In the genomic region with DNA sequence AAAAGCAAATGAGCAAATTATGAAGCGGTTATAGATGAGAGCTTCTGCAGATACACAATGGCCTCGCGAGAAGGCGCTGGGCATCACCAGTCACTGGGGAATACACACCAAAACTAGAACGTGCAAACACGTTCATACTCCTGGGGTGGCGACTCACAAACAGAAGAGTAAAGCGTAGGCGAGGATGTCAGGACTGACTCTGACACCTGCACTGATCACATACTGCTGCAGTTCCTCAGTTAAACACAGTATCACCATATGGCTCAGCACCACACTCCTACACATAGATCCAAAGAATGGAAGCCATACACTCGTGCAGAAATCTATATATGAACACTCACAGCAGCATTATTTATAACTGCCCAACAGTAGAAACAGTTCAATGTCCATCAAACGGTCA, we compare ENCODE assay signal across 18 mouse cellular contexts. TPM values are rescaled to one million over a fixed set of nuclear protein-coding genes. Genes with fewer than 3 reads are reported as not detected.
DNase-seq lines count a peak whose midpoint lies in the region; ATAC-seq and TF ChIP-seq lines count a peak whose summit lies in the region.
"Had no signal": no experiment of that assay in that cellular context is flagged by ENCODE, and none has a peak within 500 bp of the region (broad histone marks: within the 10 kb centered on the region; RNA-seq: fewer than 3 reads in every experiment).

No protein-coding gene starts in this region.

- TF ChIP-seq CTCF in layer of hippocampus, adult 2 months (conservative IDR thresholded peaks at IDR 0.05): peak; percentile 16; the same call in 1 of the 2 replicates

- DNase-seq in frontal cortex, postnatal 14 days (ENCODE audit: low spot score in 2 of 2): no peak
- DNase-seq in layer of hippocampus, adult 2 months (ENCODE audit: low spot score in 2 of 2): no peak
- no peak for DNase-seq in layer of hippocampus, adult 8-10 months (ENCODE audit: low spot score in 2 of 2)
- DNase-seq in right cerebral cortex, adult 18-20 months: peak; percentile 56
- no peak for DNase-seq in right cerebral cortex, postnatal 10 days (ENCODE audit: low spot score in 2 of 2)
- peak; percentile 72 for DNase-seq in telencephalon, adult 2 months (ENCODE audit: low read depth, low spot score)
- DNase-seq in cerebellum, adult 18-20 months: no peak
- DNase-seq: adrenal gland, postnatal 25 days; cerebellum, adult 11 months; kidney, adult 2 months; layer of hippocampus, postnatal 36 days; lung, postnatal 4 days; thymus, adult 2 months; thymus, postnatal 4 days had no signal

- peak overlapping the region; percentile 72 for H3K27ac ChIP-seq in layer of hippocampus, adult 2 months
- H3K27ac ChIP-seq: embryonic facial prominence, embryonic 12.5 days; limb, embryonic 15.5 days; lung, embryonic 15.5 days had no signal

- peak; percentile 74 for ATAC-seq in frontal cortex, adult (ENCODE audit: low TSS enrichment)

- H3K4me3 ChIP-seq in layer of hippocampus, adult 2 months: no peak overlapping the region; the same call in 1 of the 2 replicates
- H3K4me3 ChIP-seq: embryonic facial prominence, embryonic 12.5 days; limb, embryonic 15.5 days; lung, embryonic 15.5 days had no signal

RNA-seq across cellular contexts. Expression of a gene that starts 43.2 kb away (rescaled TPM):
- 100 to 1,000 TPM; 245 to 250 TPM for total RNA-seq in layer of hippocampus, adult 2 months (2021)
- 100 to 1,000 TPM; 215 to 254 (median 238) TPM for total RNA-seq in layer of hippocampus, adult 8-10 months (2022)

Comparison
In these comparisons a context has a peak if more than half of its experiments do, and no peak if none do; other contexts are left out.
1. DNase-seq: peak in right cerebral cortex, adult 18-20 months (single experiment) and telencephalon, adult 2 months (single experiment); none in frontal cortex, postnatal 14 days (0 of 2), layer of hippocampus, adult 2 months (0 of 2), layer of hippocampus, adult 8-10 months (0 of 2), right cerebral cortex, postnatal 10 days (0 of 2) and cerebellum, adult 18-20 months (0 of 2).